In the genomic region with DNA sequence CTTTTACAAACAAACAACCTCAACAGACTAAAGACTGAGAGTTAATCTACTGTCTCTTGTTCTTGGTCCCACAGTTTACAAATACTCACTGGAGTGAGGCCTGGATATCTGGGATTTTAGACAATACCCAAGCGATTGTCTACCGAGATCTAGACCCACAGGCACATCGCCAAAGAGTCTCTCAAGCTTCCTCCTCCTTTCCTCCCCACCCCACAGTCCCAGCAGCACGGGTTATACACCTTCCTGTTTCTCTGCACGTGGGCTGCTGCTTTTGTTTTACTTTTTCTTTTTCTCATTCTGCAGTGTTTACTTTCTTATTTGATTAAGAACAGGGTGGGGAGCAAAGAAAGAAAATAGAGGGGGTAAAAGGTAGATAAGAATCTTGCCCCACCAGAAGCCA, we compare ENCODE assay signal across 23 mouse cellular contexts. TPM values are rescaled to one million over a fixed set of nuclear protein-coding genes. Genes with fewer than 3 reads are reported as not detected.
DNase-seq lines count a peak whose midpoint lies in the region; ATAC-seq and TF ChIP-seq lines count a peak whose summit lies in the region.
"Had no signal": no experiment of that assay in that cellular context is flagged by ENCODE, and none has a peak within 500 bp of the region (broad histone marks: within the 10 kb centered on the region; RNA-seq: fewer than 3 reads in every experiment).

No protein-coding gene starts in this region.

- H3K36me3 ChIP-seq in stomach, embryonic 14.5 days (ENCODE audit: control insufficient read depth, insufficient read depth, low read length) = peaks cover 71% of the 10 kb centered on the region
- H3K36me3 ChIP-seq in stomach, postnatal 0 days (ENCODE audit: control insufficient read depth, insufficient read depth, low read length) = peaks cover 18% of the 10 kb centered on the region
- peaks cover 48% of the 10 kb centered on the region for H3K36me3 ChIP-seq in lung, embryonic 16.5 days (ENCODE audit: control insufficient read depth, insufficient read depth, low read length)

- no peak for TF ChIP-seq EP300 in stomach, postnatal 0 days (optimal IDR thresholded peaks at IDR 0.05)

- no peak overlapping the region for H3K4me2 ChIP-seq in stomach, embryonic 14.5 days (replicated peaks; ENCODE audit: low read depth, low read length)
- H3K4me2 ChIP-seq in stomach, postnatal 0 days (replicated peaks; ENCODE audit: low read depth) = no peak overlapping the region
- no peak overlapping the region for H3K4me2 ChIP-seq in lung, embryonic 16.5 days (ENCODE audit: low read depth, low read length)
- H3K4me2 ChIP-seq: hindbrain, embryonic 14.5 days; midbrain, embryonic 13.5 days had no signal

- no peak for TF ChIP-seq CTCF in stomach, postnatal 0 days (IDR thresholded peaks at IDR 0.05; ENCODE audit: low read depth)

- no peak overlapping the region for H3K4me3 ChIP-seq in stomach, embryonic 14.5 days (ENCODE audit: low read depth, low read length)
- no peak overlapping the region for H3K4me3 ChIP-seq in stomach, postnatal 0 days (ENCODE audit: low read depth, low read length)
- no peak overlapping the region for H3K4me3 ChIP-seq in lung, embryonic 16.5 days (ENCODE audit: low read length)
- H3K4me3 ChIP-seq: erythroblast, embryonic 14.5 days; midbrain, embryonic 13.5 days had no signal

- DNase-seq in heart, adult 8-10 months (ENCODE audit: low spot score) = peak; percentile 28
- no peak for DNase-seq in heart, postnatal 4 days
- no peak for DNase-seq in stomach, postnatal 0 days (ENCODE audit: low spot score)
- DNase-seq in right cerebral cortex, adult 2 months (ENCODE audit: low spot score in 2 of 2) = no peak
- DNase-seq: cerebellum, adult 11 months; kidney, adult 9 months; retina, postnatal 1 day; thymus, adult 2 months had no signal

- H3K9ac ChIP-seq in stomach, embryonic 14.5 days (replicated peaks; ENCODE audit: low read depth, low read length) = no peak overlapping the region
- no peak overlapping the region for H3K9ac ChIP-seq in stomach, postnatal 0 days (ENCODE audit: low read length)
- no peak overlapping the region for H3K9ac ChIP-seq in lung, embryonic 16.5 days (ENCODE audit: low read length)
- H3K9ac ChIP-seq: hindbrain, embryonic 14.5 days; midbrain, embryonic 13.5 days had no signal

- H3K4me1 ChIP-seq in stomach, embryonic 14.5 days (ENCODE audit: control insufficient read depth, insufficient read depth, low read length) = no peaks in the 10 kb centered on the region
- no peaks in the 10 kb centered on the region for H3K4me1 ChIP-seq in stomach, postnatal 0 days (replicated peaks; ENCODE audit: control insufficient read depth, insufficient read depth)
- H3K4me1 ChIP-seq in lung, embryonic 16.5 days (replicated peaks; ENCODE audit: control insufficient read depth, insufficient read depth, low read length) = 0 out of 2 replicates have a peak, but pooled peaks cover 3% of the 10 kb centered on the region
- H3K4me1 ChIP-seq: midbrain, embryonic 13.5 days had no signal

- no peaks in the 10 kb centered on the region for H3K27me3 ChIP-seq in stomach, embryonic 14.5 days (ENCODE audit: control insufficient read depth, insufficient read depth, low read length)
- no peaks in the 10 kb centered on the region for H3K27me3 ChIP-seq in stomach, postnatal 0 days (ENCODE audit: control insufficient read depth, insufficient read depth, low read length)
- H3K27me3 ChIP-seq in lung, embryonic 16.5 days (ENCODE audit: control insufficient read depth, insufficient read depth, low read depth, low read length) = no peaks in the 10 kb centered on the region
- H3K27me3 ChIP-seq: midbrain, embryonic 13.5 days had no signal

- 0 out of 2 replicates have a peak, but pooled peaks have one; percentile 6 for ATAC-seq in stomach, embryonic 14.5 days (ENCODE audit: insufficient number of reproducible peaks, insufficient read depth, low FRiP score, low read depth)
- no peak for ATAC-seq in stomach, postnatal 0 days (ENCODE audit: low FRiP score, low TSS enrichment)
- ATAC-seq in lung, embryonic 16.5 days (ENCODE audit: low read depth) = peak; percentile 59
- ATAC-seq in monocyte, adult 5-6 weeks (replicated peaks; ENCODE audit: insufficient number of reproducible peaks, low FRiP score, low TSS enrichment, poor library complexity, severe bottlenecking) = no peak
- ATAC-seq: activated CD4-positive, CD25-positive, alpha-beta regulatory T cell, adult 4 months; midbrain, embryonic 13.5 days had no signal

- 61% methylated on average over 5 of the region's 5 CpGs for WGBS in stomach, embryonic 14.5 days
- 49% methylated on average over 5 of the region's 5 CpGs for WGBS in stomach, postnatal 0 days
- 43% methylated on average over 5 of the region's 5 CpGs for WGBS in lung, embryonic 16.5 days

- H3K9me3 ChIP-seq in stomach, embryonic 14.5 days (ENCODE audit: control insufficient read depth, low read depth, low read length) = no peaks in the 10 kb centered on the region
- H3K9me3 ChIP-seq in stomach, postnatal 0 days (ENCODE audit: control insufficient read depth, low read length) = no peaks in the 10 kb centered on the region
- no peaks in the 10 kb centered on the region for H3K9me3 ChIP-seq in lung, embryonic 16.5 days (ENCODE audit: control insufficient read depth, low read length)
- H3K9me3 ChIP-seq: G1E; midbrain, embryonic 13.5 days had no signal

- peak overlapping the region; percentile 15; the same call in 1 of the 2 replicates for H3K27ac ChIP-seq in stomach, embryonic 14.5 days (ENCODE audit: low read length)
- no peak overlapping the region for H3K27ac ChIP-seq in stomach, postnatal 0 days (replicated peaks)
- peak overlapping the region; percentile 56 for H3K27ac ChIP-seq in lung, embryonic 16.5 days (ENCODE audit: low read length)
- H3K27ac ChIP-seq: hindbrain, embryonic 14.5 days; midbrain, embryonic 13.5 days had no signal

RNA-seq across cellular contexts. Expression of a gene that starts 22.4 kb away (rescaled TPM):
- not detected for total RNA-seq in heart, adult 8-10 months (2022)
- not detected for total RNA-seq in heart, postnatal 4 days (2021)
- not detected in 2 replicates for polyA plus RNA-seq in stomach, embryonic 14.5 days (2014; fragmentation: Nextera tagmentation; extraction: Ambion mirVana)
- not detected in 2 replicates for polyA plus RNA-seq in stomach, postnatal 0 days (2015; fragmentation: Nextera tagmentation; extraction: Ambion mirVana)
- polyA plus RNA-seq in lung, embryonic 16.5 days (2015; fragmentation: Nextera tagmentation; extraction: Ambion mirVana) = not detected in 2 replicates
- not detected in 3 replicates for total RNA-seq in monocyte, adult 5-6 weeks (2017)
- total RNA-seq: adrenal gland, postnatal 4 days; G1E; layer of hippocampus, postnatal 25 days had no signal
- polyA plus RNA-seq: activated CD4-positive, CD25-positive, alpha-beta regulatory T cell, adult 4 months; C2C12; erythroblast, embryonic 14.5 days; G1E; gonadal fat pad, adult 2 months; hindbrain, embryonic 14.5 days; limb, embryonic 14.5 days; midbrain, embryonic 13.5 days; neural tube, embryonic 11.5 days; spleen, adult 2 months; thymus, adult 2 months had no signal

Comparison
In these comparisons a context has a peak if more than half of its experiments do, and no peak if none do; other contexts are left out.
1. ATAC-seq: peak in stomach, embryonic 14.5 days (single experiment) and lung, embryonic 16.5 days (single experiment); none in stomach, postnatal 0 days (single experiment) and monocyte, adult 5-6 weeks (single experiment).